Mouse (Mus musculus) embryo, embryonic 10 days (tissue): Measurements from ENCODE around the gene Ccr10.
"Not testable (repeated sequence)": the region's sequence is repeated elsewhere in the genome, so short reads cannot be mapped to it uniquely, and the experiment has no call there.

Source experiments
- DNase-seq: peaks from one replicate; pipeline ENCODE4 v3.0.0-alpha.2; 2015; ENCODE audit warnings: low spot score

Gene Ccr10

GRCm38 (mm10) chr11:101124494-101124893, 50.7 kb downstream of the Ccr10 start:
- not testable (repeated sequence) for DNase-seq
